ENCODE assay signal across 8 mouse cellular contexts in the genomic region with DNA sequence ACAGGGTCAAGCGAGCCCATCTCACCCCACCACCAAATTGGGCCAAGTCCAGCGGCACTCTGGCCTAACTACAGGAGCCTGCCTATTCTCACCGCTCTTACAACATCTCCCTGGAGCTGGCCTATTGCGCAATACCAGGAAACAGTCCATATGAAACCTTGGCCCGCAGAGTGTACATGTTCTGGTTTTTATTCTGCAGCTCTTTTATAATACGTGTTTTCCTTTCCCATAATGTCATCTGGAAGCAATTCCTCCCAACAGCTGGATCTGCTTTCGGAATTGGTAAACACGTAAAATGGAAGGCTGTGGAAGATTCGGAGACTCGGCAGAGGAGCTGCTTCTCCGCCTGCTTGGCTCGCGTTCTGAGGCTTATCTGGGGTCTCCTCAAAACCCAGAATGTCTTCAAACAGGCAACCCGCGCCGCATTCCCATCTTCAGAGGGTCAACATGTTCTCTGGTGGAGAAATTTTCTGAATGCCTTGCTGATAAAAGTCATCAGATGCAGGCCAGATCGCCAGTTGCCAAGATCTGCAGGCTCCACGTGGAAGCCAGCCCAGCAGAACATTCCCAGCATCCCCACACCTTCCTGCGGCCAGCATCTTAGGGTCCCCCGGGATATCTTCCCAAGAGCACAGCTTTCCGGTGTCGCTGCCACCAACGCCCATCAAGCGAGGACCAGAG.
A peak's percentile ranks its signal among the peaks of the same experiment; 100 is the strongest.
DNase-seq lines count a peak whose midpoint lies in the region; ATAC-seq lines count a peak whose summit lies in the region.

No protein-coding gene starts in this region.

- peak overlapping the region; percentile 20; the same call in 1 of the 2 replicates for H3K9ac ChIP-seq in limb, embryonic 15.5 days

- H3K4me3 ChIP-seq in limb, embryonic 15.5 days: peak overlapping the region; percentile 12

- intact Hi-C loops in heart, postnatal 10 days (cut with DNase I): loop anchor here (5.0 kb wide), 2 partner anchors 45 to 65 kb away; a partner anchor contains a TSS
- intact Hi-C loops in left cerebral cortex, postnatal 14 days (cut with DNase I): no loop called here

- WGBS in limb, embryonic 15.5 days: 31% methylated on average over 24 of the region's 24 CpGs

- no peaks in the 10 kb centered on the region for H3K27me3 ChIP-seq in limb, embryonic 15.5 days

- H3K36me3 ChIP-seq in limb, embryonic 15.5 days: no peaks in the 10 kb centered on the region

- H3K9me3 ChIP-seq in limb, embryonic 15.5 days: no peaks in the 10 kb centered on the region

- peak overlapping the region; percentile 91 for H3K27ac ChIP-seq in limb, embryonic 15.5 days

- peak; percentile 91 for ATAC-seq in limb, embryonic 15.5 days (ENCODE audit: insufficient number of reproducible peaks, low FRiP score, low TSS enrichment, low read depth)

- H3K4me1 ChIP-seq in limb, embryonic 15.5 days: peaks cover 30% of the 10 kb centered on the region

- peak overlapping the region; percentile 38 for H3K4me2 ChIP-seq in limb, embryonic 15.5 days

- peak; percentile 24 for DNase-seq in embryo, embryonic 10 days (ENCODE audit: low spot score)
- DNase-seq in embryo, embryonic 9.5 days (ENCODE audit: extremely low spot score): no peak
- DNase-seq in embryo, embryonic 11 days: peak; percentile 62
- peak; percentile 84 to 87 for DNase-seq in heart, postnatal 10 days
- DNase-seq in skeletal muscle tissue, adult 2 months (ENCODE audit: low read depth, low spot score): peak; percentile 90
- no peak for DNase-seq in cerebellum, adult 8-10 months
- no peak for DNase-seq in left cerebral cortex, postnatal 14 days (ENCODE audit: low spot score in 2 of 2)

Comparison
In these comparisons a context has a peak if more than half of its experiments do, and no peak if none do; other contexts are left out.
1. DNase-seq: peak in embryo, embryonic 10 days (single experiment), embryo, embryonic 11 days (single experiment), heart, postnatal 10 days (2 of 2) and skeletal muscle tissue, adult 2 months (single experiment); none in embryo, embryonic 9.5 days (single experiment), cerebellum, adult 8-10 months (single experiment) and left cerebral cortex, postnatal 14 days (0 of 2).